Mouse (Mus musculus) ES-CJ7 (cell line): ENCODE measurements at regions not wholly inside any gene's neighbourhood (a gene's known extent, or its start where the extent isn't known, plus 50 kb on each side); places are given as distances from the start of the nearest gene placed in this dataset.

ENCODE experiments used
- DNase-seq: peaks from one replicate; pipeline ENCODE4 v3.0.0; 2011; ENCODE audit warnings: low read depth, low spot score

GRCm38 (mm10) chr9:63896073-63896807 lies 125.6 kb downstream of the Smad6 start:
- no peak for DNase-seq

GRCm38 (mm10) chr9:63892235-63892971 lies 129.5 kb downstream of the Smad6 start:
- no peak for DNase-seq

- DNase-seq, result no peak
Measured at GRCm38 (mm10) chr9:63890717-63891116, 131.1 kb downstream of the Smad6 start.

GRCm38 (mm10) chr9:63889570-63889969 lies 131.8 kb upstream of the Smad3 start:
- DNase-seq, result no peak

GRCm38 (mm10) chr9:63884971-63885370 lies 127.2 kb upstream of the Smad3 start:
- no peak for DNase-seq

GRCm38 (mm10) chr9:63883738-63884520 lies 126.1 kb upstream of the Smad3 start:
- peak; percentile 53 for DNase-seq

GRCm38 (mm10) chr9:63881692-63882091 lies 123.9 kb upstream of the Smad3 start:
- peak; percentile 60 for DNase-seq

- peak; percentile 46 for DNase-seq
Measured at GRCm38 (mm10) chr9:63881261-63881563, 123.4 kb upstream of the Smad3 start.

- DNase-seq, result no peak
Measured at GRCm38 (mm10) chr9:63880487-63881260, 122.9 kb upstream of the Smad3 start.

- DNase-seq, result peak; percentile 60
Measured at GRCm38 (mm10) chr9:63879710-63880428, 122.1 kb upstream of the Smad3 start.

- DNase-seq, result no peak
Measured at GRCm38 (mm10) chr9:63877864-63878263, 120.1 kb upstream of the Smad3 start.

GRCm38 (mm10) chr9:63876886-63877285 lies 119.1 kb upstream of the Smad3 start:
- DNase-seq, result no peak

- no peak for DNase-seq
Measured at GRCm38 (mm10) chr9:63876023-63876422, 118.2 kb upstream of the Smad3 start.

GRCm38 (mm10) chr9:63875193-63875592 lies 117.4 kb upstream of the Smad3 start:
- peak; percentile 56 for DNase-seq

- DNase-seq, result no peak
Measured at GRCm38 (mm10) chr9:63864350-63864749, 106.6 kb upstream of the Smad3 start.

- no peak for DNase-seq
Measured at GRCm38 (mm10) chr9:63863328-63863727, 105.5 kb upstream of the Smad3 start.

- DNase-seq, result peak; percentile 88
Measured at GRCm38 (mm10) chr9:63862427-63862826, 104.6 kb upstream of the Smad3 start.

- no peak for DNase-seq
Measured at GRCm38 (mm10) chr9:63861418-63861817, 103.6 kb upstream of the Smad3 start.

- peak; percentile 30 for DNase-seq
Measured at GRCm38 (mm10) chr9:63860196-63860595, 102.4 kb upstream of the Smad3 start.

GRCm38 (mm10) chr9:63856065-63856736 lies 98.4 kb upstream of the Smad3 start:
- no peak for DNase-seq
